In genomic region chr14:40837397-40837796, GRCm38 (mm10) we compare ENCODE assay signal across 15 mouse cellular contexts.
"Had no signal": no experiment of that assay in that cellular context is flagged by ENCODE, and none has a peak within 500 bp of the region (broad histone marks: within the 10 kb centered on the region; RNA-seq: fewer than 3 reads in every experiment).

No protein-coding gene starts in this region.

- H3K4me1 ChIP-seq: neural tube, embryonic 15.5 days; stomach, embryonic 15.5 days had no signal

- H3K27me3 ChIP-seq: neural tube, embryonic 15.5 days; stomach, embryonic 15.5 days had no signal

- H3K9me3 ChIP-seq: neural tube, embryonic 15.5 days; stomach, embryonic 15.5 days had no signal

- H3K4me2 ChIP-seq: neural tube, embryonic 15.5 days; stomach, embryonic 15.5 days had no signal

- H3K4me3 ChIP-seq: neural tube, embryonic 15.5 days; stomach, embryonic 15.5 days had no signal

- H3K27ac ChIP-seq: neural tube, embryonic 15.5 days; stomach, embryonic 15.5 days; stomach, postnatal 0 days had no signal

- H3K9ac ChIP-seq: neural tube, embryonic 15.5 days; stomach, embryonic 15.5 days had no signal

- H3K36me3 ChIP-seq: stomach, embryonic 15.5 days had no signal

- DNase-seq: retina, postnatal 1 day; right cerebral cortex, adult 18-20 months; right cerebral cortex, postnatal 14 days; right cerebral cortex, postnatal 25 days; right cerebral cortex, postnatal 4 days; spleen, adult 18-20 months; thymus, adult 18-20 months; thymus, adult 2 months; thymus, postnatal 14 days; thymus, postnatal 25 days; thymus, postnatal 36 days; thymus, postnatal 4 days had no signal
